Mouse (Mus musculus): ENCODE data around the gene Pklr. TPM values are rescaled to one million over a fixed set of nuclear protein-coding genes. Genes with fewer than 3 reads are reported as not detected.

Pklr gene
- not detected in 3 replicates for total RNA-seq (2017)

GRCm38 (mm10) chr3:89135958-89136357 lies at the start of gene Pklr:
Gene Pklr (plus strand): TSS chr3:89136142.
- no peak for ATAC-seq (replicated peaks; ENCODE audit: insufficient number of reproducible peaks, low FRiP score, low TSS enrichment, poor library complexity, severe bottlenecking)

GRCm38 (mm10) chr3:89087338-89088110 lies 48.4 kb upstream of the Pklr start:
- peak; percentile 23 for ATAC-seq (replicated peaks; ENCODE audit: insufficient number of reproducible peaks, low FRiP score, low TSS enrichment, poor library complexity, severe bottlenecking)

- no peak for ATAC-seq (replicated peaks; ENCODE audit: insufficient number of reproducible peaks, low FRiP score, low TSS enrichment, poor library complexity, severe bottlenecking)
Observed at GRCm38 (mm10) chr3:89088974-89089373, 47.0 kb upstream of the Pklr start.

- peak; percentile 80 for ATAC-seq (replicated peaks; ENCODE audit: insufficient number of reproducible peaks, low FRiP score, low TSS enrichment, poor library complexity, severe bottlenecking)
Observed at GRCm38 (mm10) chr3:89089882-89090591, 45.9 kb upstream of the Pklr start.

GRCm38 (mm10) chr3:89090694-89091655 lies 45.0 kb upstream of the Pklr start:
- no peak for ATAC-seq (replicated peaks; ENCODE audit: insufficient number of reproducible peaks, low FRiP score, low TSS enrichment, poor library complexity, severe bottlenecking)

- no peak for ATAC-seq (replicated peaks; ENCODE audit: insufficient number of reproducible peaks, low FRiP score, low TSS enrichment, poor library complexity, severe bottlenecking)
Observed at GRCm38 (mm10) chr3:89091811-89092508, 44.0 kb upstream of the Pklr start.

GRCm38 (mm10) chr3:89092509-89093090 lies 43.3 kb upstream of the Pklr start:
- ATAC-seq (replicated peaks; ENCODE audit: insufficient number of reproducible peaks, low FRiP score, low TSS enrichment, poor library complexity, severe bottlenecking), result no peak

GRCm38 (mm10) chr3:89093175-89093574 lies 42.8 kb upstream of the Pklr start, which contains the start of gene Rusc1:
Gene Rusc1 (minus strand): TSS chr3:89093311.
- no peak for ATAC-seq (replicated peaks; ENCODE audit: insufficient number of reproducible peaks, low FRiP score, low TSS enrichment, poor library complexity, severe bottlenecking)

- ATAC-seq (replicated peaks; ENCODE audit: insufficient number of reproducible peaks, low FRiP score, low TSS enrichment, poor library complexity, severe bottlenecking), result no peak
Observed at GRCm38 (mm10) chr3:89094021-89094420, 41.9 kb upstream of the Pklr start.

GRCm38 (mm10) chr3:89100811-89101210 lies 35.1 kb upstream of the Pklr start, which contains the start of gene Gm43738:
Gene Gm43738 (minus strand): TSS chr3:89101099.
- no peak for ATAC-seq (replicated peaks; ENCODE audit: insufficient number of reproducible peaks, low FRiP score, low TSS enrichment, poor library complexity, severe bottlenecking)

GRCm38 (mm10) chr3:89101459-89101811 lies 34.5 kb upstream of the Pklr start:
- no peak for ATAC-seq (replicated peaks; ENCODE audit: insufficient number of reproducible peaks, low FRiP score, low TSS enrichment, poor library complexity, severe bottlenecking)

- peak; percentile 99 for ATAC-seq (replicated peaks; ENCODE audit: insufficient number of reproducible peaks, low FRiP score, low TSS enrichment, poor library complexity, severe bottlenecking)
Observed at GRCm38 (mm10) chr3:89101812-89102494, 34.0 kb upstream of the Pklr start, which contains the start of gene Fdps. Gene Fdps (minus strand): TSS chr3:89101959.

GRCm38 (mm10) chr3:89102495-89103290 lies 33.2 kb upstream of the Pklr start:
- ATAC-seq (replicated peaks; ENCODE audit: insufficient number of reproducible peaks, low FRiP score, low TSS enrichment, poor library complexity, severe bottlenecking), result no peak

GRCm38 (mm10) chr3:89103291-89103595 lies 32.7 kb upstream of the Pklr start:
- no peak for ATAC-seq (replicated peaks; ENCODE audit: insufficient number of reproducible peaks, low FRiP score, low TSS enrichment, poor library complexity, severe bottlenecking)

GRCm38 (mm10) chr3:89106881-89107280 lies 29.1 kb upstream of the Pklr start:
- no peak for ATAC-seq (replicated peaks; ENCODE audit: insufficient number of reproducible peaks, low FRiP score, low TSS enrichment, poor library complexity, severe bottlenecking)

- no peak for ATAC-seq (replicated peaks; ENCODE audit: insufficient number of reproducible peaks, low FRiP score, low TSS enrichment, poor library complexity, severe bottlenecking)
Observed at GRCm38 (mm10) chr3:89107545-89107944, 28.4 kb upstream of the Pklr start.

- ATAC-seq (replicated peaks; ENCODE audit: insufficient number of reproducible peaks, low FRiP score, low TSS enrichment, poor library complexity, severe bottlenecking), result no peak
Observed at GRCm38 (mm10) chr3:89108146-89108545, 27.8 kb upstream of the Pklr start.
